Mouse (Mus musculus) myocyte (in vitro differentiated cells): ENCODE results near the gene Gtf3c2.

Experiments used
- E2F4 ChIP-seq: IDR thresholded peaks from one replicate; pipeline ENCODE4 v1.6.1; 2011; ENCODE audit warnings: mild to moderate bottlenecking, control low read depth, moderate library complexity; ENCODE audit not compliant: insufficient read depth
- MAX ChIP-seq: IDR thresholded peaks from one replicate; pipeline ENCODE4 v1.6.1; 2011; ENCODE audit warnings: low read depth, mild to moderate bottlenecking, control low read depth
- MYOD1 ChIP-seq, 3 experiments: IDR thresholded peaks; one replicate each; pipeline ENCODE4 v1.6.1; 2011; ENCODE audit warnings: control low read depth in 2 of 3, low read depth in 2 of 3, mild to moderate bottlenecking in 2 of 3, moderate library complexity in 1 of 3; ENCODE audit not compliant: insufficient read length in 2 of 3, control insufficient read depth in 1 of 3
- MYOG ChIP-seq, 3 experiments: IDR thresholded peaks; one replicate each; pipeline ENCODE4 v1.6.1; 2011; ENCODE audit warnings: control low read depth in 2 of 3, low read depth in 2 of 3, mild to moderate bottlenecking in 2 of 3; ENCODE audit not compliant: insufficient read length in 2 of 3, control insufficient read depth in 1 of 3, insufficient read depth in 1 of 3
- POLR2A ChIP-seq: IDR thresholded peaks from one replicate; pipeline ENCODE4 v1.6.1; 2011; ENCODE audit warnings: low read depth, mild to moderate bottlenecking, control low read depth, moderate library complexity; ENCODE audit not compliant: insufficient read length
- REST ChIP-seq: IDR thresholded peaks from one replicate; pipeline ENCODE4 v1.6.1; 2011; ENCODE audit warnings: mild to moderate bottlenecking, control low read depth, moderate library complexity; ENCODE audit not compliant: insufficient read depth, insufficient read length
- SRF ChIP-seq: IDR thresholded peaks from one replicate; pipeline ENCODE4 v1.6.1; 2011; ENCODE audit warnings: low read depth; ENCODE audit not compliant: control insufficient read depth, insufficient read length
- TCF12 ChIP-seq: IDR thresholded peaks from one replicate; pipeline ENCODE4 v1.6.1; 2011; ENCODE audit warnings: mild to moderate bottlenecking, control low read depth; ENCODE audit not compliant: poor library complexity, insufficient read depth, severe bottlenecking
- USF1 ChIP-seq: IDR thresholded peaks from one replicate; pipeline ENCODE4 v1.6.1; 2011; ENCODE audit warnings: low read depth, mild to moderate bottlenecking, control low read depth, moderate library complexity

DNA sequence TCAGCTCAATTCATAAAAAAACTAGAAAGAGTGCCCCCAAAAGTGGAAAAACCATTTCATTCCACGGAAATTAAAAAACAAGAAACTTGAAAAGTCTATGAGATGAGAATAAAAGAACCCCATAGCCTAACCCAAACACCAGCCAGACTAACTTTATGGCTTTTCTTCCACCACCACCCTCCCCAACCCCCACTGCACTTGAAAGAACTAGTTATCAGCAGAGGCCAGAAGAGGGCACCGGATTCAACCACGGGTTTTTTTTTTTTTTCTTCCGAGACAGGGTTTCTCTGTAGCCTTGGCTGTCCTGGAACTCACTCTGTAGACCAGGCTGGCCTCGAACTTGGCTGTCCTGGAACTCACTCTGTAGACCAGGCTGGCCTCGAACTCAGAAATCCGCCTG, 38.4 kb upstream of the Gtf3c2 start:
- TF ChIP-seq POLR2A (no peak), E2F4 (no peak), USF1 (no peak), TCF12 (no peak), MYOG (IDR thresholded peaks at IDR 0.05; ENCODE audit: control insufficient read depth in 1 of 3, insufficient read depth in 1 of 3, insufficient read length in 2 of 3, low read depth in 2 of 3) (no peak), MYOD1 (IDR thresholded peaks at IDR 0.05; ENCODE audit: control insufficient read depth in 1 of 3, insufficient read length in 2 of 3, low read depth in 2 of 3) (no peak), REST (no peak), MAX (no peak), SRF (no peak)
